Comparison of ENCODE assay signal across 7 mouse cellular contexts in the genomic region with DNA sequence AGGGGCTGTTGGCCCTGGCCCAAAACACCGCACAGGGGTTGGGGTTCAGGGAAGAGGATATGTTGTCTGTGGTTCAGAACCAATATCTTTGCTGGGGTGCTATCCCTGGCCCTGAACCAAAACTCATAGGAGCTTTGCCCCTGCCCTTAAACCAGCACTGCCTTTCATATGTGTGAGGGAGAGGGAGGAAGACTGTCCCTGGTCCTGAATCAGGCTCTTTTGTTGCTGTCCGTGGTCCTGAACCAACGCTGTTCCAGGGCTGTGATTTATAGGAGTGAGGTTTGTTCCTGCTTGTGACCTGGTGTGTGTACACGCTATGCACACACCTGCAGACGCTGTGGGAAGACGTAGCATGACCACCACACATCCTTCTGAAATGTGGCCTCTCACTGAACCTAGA.
DNase-seq lines count a peak whose midpoint lies in the region; TF ChIP-seq lines count a peak whose summit lies in the region.

No protein-coding gene starts in this region.

- H3K27ac ChIP-seq in MEL (ENCODE audit: control insufficient read depth, low read depth, low read length) = no peak overlapping the region
- no peak overlapping the region for H3K27ac ChIP-seq in left cerebral cortex, adult 2 months

- no peak for TF ChIP-seq EP300 in MEL (IDR thresholded peaks at IDR 0.05; ENCODE audit: low read depth in 1 of 2, low read length in 2 of 2)

- no peak overlapping the region for H3K4me3 ChIP-seq in MEL (ENCODE audit: control insufficient read depth in 1 of 2, insufficient read depth in 1 of 2, low read depth in 2 of 2, low read length in 2 of 2)
- H3K4me3 ChIP-seq in left cerebral cortex, adult 2 months = no peak overlapping the region

- no peak overlapping the region for H3K9ac ChIP-seq in MEL (ENCODE audit: control insufficient read depth, low read depth, low read length, poor library complexity, severe bottlenecking)

- H3K27me3 ChIP-seq in MEL (ENCODE audit: control insufficient read depth in 1 of 2, insufficient read depth in 2 of 2, low read length in 2 of 2) = no peaks in the 10 kb centered on the region

- no peak for TF ChIP-seq POLR2A in MEL (IDR thresholded peaks at IDR 0.05; ENCODE audit: control insufficient read depth in 1 of 2, insufficient read depth in 1 of 2, low read depth in 1 of 2, low read length in 2 of 2, poor library complexity in 1 of 2)

- intact Hi-C loops in left cerebral cortex, adult 2 months (cut with DNase I) = no loop called here

- no peaks in the 10 kb centered on the region for H3K36me3 ChIP-seq in MEL (ENCODE audit: control insufficient read depth in 1 of 2, insufficient read depth in 2 of 2, low read length in 2 of 2)

- H3K4me1 ChIP-seq in MEL (ENCODE audit: control insufficient read depth in 1 of 2, insufficient read depth in 2 of 2, low read length in 2 of 2) = no peaks in the 10 kb centered on the region

- DNase-seq in MEL (ENCODE audit: low read depth, low spot score) (peak; percentile 66), adipocyte (ENCODE audit: low spot score) (peak; percentile 66)
- DNase-seq in gastrocnemius, postnatal 10 days = peak; percentile 66
- peak; percentile 18 to 56 for DNase-seq in kidney, adult 8-10 months
- peak; percentile 62 for DNase-seq in lung, postnatal 14 days
- no peak for DNase-seq in cerebellum, adult 18-20 months
- no peak for DNase-seq in left cerebral cortex, adult 2 months (ENCODE audit: extremely low spot score in 1 of 2, low spot score in 2 of 2)

- no peak for TF ChIP-seq CTCF in MEL (IDR thresholded peaks at IDR 0.05 in 2 of 3, conservative IDR thresholded peaks at IDR 0.05 in 1 of 3; ENCODE audit: control insufficient read depth in 1 of 3, insufficient read depth in 1 of 3, low read depth in 2 of 3, low read length in 3 of 3, poor library complexity in 1 of 3, severe bottlenecking in 1 of 3)
- TF ChIP-seq CTCF in left cerebral cortex, adult 2 months (IDR thresholded peaks at IDR 0.05) = no peak

- H3K79me2 ChIP-seq in MEL (ENCODE audit: control insufficient read depth, insufficient read depth, low read length, poor library complexity) = no peaks in the 10 kb centered on the region

- H3K9me3 ChIP-seq in MEL (replicated peaks; ENCODE audit: insufficient read depth, low read length) = no peaks in the 10 kb centered on the region

- TF ChIP-seq RAD21 in MEL (IDR thresholded peaks at IDR 0.05; ENCODE audit: low read depth, low read length) = no peak

TF ChIP-seq in MEL, 35 proteins besides CTCF, POLR2A, EP300 and RAD21:
- peak; percentile 13; the same call in 1 of the 2 replicates for TF ChIP-seq MXI1 (IDR thresholded peaks at IDR 0.05; ENCODE audit: low read depth, low read length)
- TF ChIP-seq SIN3A (IDR thresholded peaks at IDR 0.05; ENCODE audit: low read length) = peak; percentile 77; the same call in 1 of the 2 replicates
- TF ChIP-seq ZNF384 (IDR thresholded peaks at IDR 0.05; ENCODE audit: low read depth, low read length) = no peak
- TF ChIP-seq KAT2A (conservative IDR thresholded peaks at IDR 0.05; ENCODE audit: low read depth, low read length) = no peak
TF ChIP-seq in MEL: peak in this region for 2.

Comparison
In these comparisons a context has a peak if more than half of its experiments do, and no peak if none do; other contexts are left out.
1. DNase-seq: peak in MEL (single experiment), adipocyte (single experiment), gastrocnemius, postnatal 10 days (single experiment), kidney, adult 8-10 months (2 of 2) and lung, postnatal 14 days (single experiment); none in cerebellum, adult 18-20 months (0 of 2) and left cerebral cortex, adult 2 months (0 of 2).